Mouse (Mus musculus) heart, postnatal 14 days (tissue): ENCODE results near the gene Nln. TPM values are rescaled to one million over a fixed set of nuclear protein-coding genes. Genes with fewer than 3 reads are reported as not detected.

Experiments used
- DNase-seq, 2 experiments: peaks; one replicate each; pipeline ENCODE4 v3.0.0; 2021 to 2022
- intact Hi-C: fragments of 180-260 bp; cut with DNase I; formaldehyde crosslinking; loops from one replicate; pipeline ENCODE4 v1.15.1; 2025
- total RNA-seq, 2 experiments: library from RNA; stranded (reverse); gene quantifications; 2 replicates each; pipeline ENCODE4 v1.2.3; 2021

Gene Nln
- total RNA-seq, 2 experiments from 2014 or later = 13.9 to 14.9 TPM

- intact Hi-C loops = no loop called here
These were observed 82.9 kb downstream of the Nln start for GRCm38 (mm10) chr13:104026525-104026924.

DNA sequence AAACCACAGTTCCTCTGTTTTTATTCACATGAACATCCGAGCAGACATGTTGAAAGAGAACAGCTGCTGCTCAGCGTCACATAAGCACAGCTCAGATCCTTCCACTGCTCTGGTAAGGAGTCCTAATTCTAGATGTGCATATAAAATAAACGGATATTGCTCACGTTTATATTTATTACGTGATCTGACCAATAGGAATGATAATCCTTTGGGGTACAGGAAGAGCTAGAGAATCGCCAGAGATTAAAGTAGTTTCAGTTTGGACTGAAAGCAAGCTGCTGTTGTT, 83.8 kb downstream of the Nln start:
- intact Hi-C loops = no loop called here
- DNase-seq = no peak

More at GRCm38 (mm10) chr13:104026525-104026924, 82.9 kb downstream of the Nln start:
- no peak for DNase-seq

DNA sequence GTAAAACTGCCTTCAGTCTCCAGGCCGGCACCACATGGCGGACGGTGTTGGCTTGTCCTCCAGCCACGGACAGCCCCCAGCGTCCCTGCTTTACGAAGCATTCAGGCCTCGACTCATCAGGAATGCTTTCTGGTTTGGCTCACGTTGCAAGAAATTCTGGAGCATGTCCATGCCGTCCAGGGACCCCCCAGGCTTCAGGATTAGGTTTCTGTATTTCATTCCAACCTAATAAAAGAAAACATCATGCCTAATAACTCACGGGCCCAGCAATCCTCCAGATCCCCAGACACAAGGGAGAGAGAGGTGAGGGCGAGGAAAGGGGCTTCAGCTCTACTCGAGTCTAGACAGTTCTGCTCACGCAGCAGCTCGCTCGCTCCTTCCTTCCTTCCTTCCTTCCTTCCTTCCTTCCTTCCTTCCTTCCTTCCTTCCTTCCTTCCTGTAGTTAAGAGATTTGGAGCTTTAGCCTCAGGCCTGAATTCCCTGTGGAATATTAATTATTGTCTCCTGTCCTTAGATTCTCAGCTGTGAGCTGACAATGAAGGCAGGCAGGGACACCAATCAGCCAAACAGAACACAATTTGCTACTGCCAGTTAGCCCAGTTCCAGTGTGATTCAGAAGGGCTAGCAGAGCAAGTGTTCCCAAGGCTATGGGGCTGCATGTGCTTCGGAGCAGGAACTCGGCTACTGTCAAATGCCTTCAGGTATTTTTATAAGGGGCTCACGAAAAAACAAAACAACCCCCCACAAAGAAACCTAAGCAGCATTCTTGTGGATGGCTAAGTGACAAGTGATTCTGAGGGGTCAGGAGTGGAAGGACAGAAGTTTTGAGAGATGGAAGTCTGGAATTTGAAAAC, 84.3 kb downstream of the Nln start:
- intact Hi-C loops = no loop called here
- no peak for DNase-seq

GRCm38 (mm10) chr13:104024275-104024674, 85.1 kb downstream of the Nln start:
- no peak for DNase-seq
- intact Hi-C loops = no loop called here

DNA sequence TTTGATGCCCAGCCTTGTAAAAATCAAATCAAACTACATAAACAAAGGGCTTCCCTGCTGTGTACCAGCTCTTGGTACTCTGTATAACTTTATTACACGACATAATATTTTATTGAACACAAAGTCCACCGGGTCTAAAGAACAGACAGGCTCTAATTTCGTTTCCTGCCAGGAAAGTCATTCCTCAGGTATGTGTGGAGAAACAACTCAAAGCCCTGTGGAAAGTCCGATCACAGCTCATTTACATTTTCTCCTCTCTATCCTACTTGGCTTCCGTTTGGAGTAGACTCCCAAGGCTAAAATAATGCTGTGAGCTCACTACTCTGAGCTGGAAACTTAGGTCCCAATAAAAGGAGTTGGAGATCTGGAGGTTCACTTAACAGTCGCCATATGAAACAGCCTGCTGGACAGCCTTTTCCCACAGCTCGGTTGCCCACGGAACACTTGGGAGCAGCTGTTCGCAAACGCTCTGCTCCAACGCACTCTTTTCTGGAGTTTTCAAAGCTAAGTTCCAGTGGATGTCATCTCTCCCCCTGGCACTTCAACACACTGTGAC, 86.0 kb downstream of the Nln start:
- DNase-seq = no peak
- intact Hi-C loops = no loop called here

DNA sequence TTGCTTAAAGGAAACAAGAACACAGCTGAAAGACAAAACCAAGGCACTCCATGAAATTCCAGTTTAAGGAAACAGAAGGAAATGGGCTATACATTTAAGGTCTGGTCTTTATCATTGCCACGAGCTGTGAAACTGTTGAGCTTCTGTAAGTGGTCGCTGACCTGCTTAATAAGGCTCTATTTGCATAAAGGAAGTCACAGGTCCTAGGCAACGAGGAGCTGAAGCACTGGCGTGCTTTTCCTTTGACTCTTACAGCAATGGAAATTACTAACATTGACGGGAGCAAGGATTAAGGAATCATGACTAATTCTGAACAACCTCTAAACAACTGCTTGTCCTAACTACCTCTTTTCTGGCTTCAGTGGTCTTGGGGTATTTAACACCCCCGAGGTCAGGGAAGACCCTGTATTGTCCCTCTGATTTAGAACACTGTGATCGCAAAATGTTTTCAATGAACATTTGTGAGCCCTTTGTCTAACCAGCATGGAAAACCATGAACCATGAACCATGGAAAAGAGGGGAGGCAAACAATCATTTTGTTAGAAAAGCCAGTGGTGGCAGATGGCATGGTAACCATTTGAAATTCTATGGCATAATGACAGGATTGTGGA, 90.8 kb downstream of the Nln start:
- intact Hi-C loops = no loop called here
- no peak for DNase-seq

DNA sequence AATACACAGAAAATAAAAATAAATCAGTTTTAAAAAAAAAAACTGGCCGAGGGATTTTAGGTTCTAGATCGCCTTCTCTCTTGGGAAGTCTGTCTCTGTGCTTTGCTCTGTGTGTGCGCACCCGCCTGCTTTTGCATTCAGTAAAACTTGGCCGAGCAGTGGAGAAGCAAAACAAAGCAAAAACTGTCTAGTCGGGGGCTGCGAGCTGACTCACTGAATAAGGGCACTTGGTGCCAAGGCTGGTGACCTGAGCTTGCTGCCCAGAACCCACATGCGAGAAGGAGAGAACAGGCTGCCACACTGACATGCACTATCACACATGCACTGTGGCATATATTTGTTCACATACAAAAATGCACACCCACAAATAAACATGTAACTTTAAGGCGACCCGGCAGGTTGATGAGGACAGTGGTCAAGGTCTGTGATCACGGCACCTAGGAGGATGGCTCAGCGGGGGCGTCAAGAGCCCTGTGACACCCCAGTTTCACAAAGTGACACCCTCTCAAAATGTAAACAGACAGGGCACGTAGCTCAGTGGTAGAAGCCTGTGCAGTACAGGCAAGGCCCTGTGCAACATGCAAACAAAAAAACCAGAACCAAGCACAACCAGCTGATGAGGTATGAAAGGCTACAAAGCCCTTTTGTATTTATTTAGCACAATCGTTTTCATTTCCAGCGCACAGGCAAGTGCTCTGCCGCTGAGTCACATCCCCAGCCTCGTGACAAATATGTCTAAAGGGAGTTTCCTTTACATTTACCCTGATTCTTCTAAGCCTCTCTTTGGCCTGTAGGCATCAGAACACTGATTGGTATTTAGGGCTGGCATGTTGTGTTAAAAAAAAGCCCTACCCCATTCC, 93.9 kb downstream of the Nln start:
- intact Hi-C loops = no loop called here
- no peak for DNase-seq

DNA sequence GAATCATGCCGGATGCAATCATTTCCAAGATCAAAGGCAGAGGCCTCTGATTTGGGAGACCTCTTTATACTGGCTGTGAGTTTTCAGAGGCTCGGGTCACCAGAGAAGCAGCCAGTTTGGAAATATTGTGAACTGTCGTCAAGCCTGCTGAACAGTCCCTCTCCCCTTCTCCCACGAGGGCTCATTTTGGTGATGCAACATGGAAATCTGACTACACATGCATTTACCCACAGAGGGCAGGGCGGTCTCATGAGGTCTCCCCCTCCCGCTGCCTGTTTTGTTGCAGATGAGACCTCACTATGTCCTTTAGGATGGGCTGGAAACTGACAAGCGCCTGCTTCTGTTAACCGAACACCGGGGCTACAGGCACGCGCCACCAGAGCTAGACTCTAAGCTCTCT, 95.4 kb downstream of the Nln start:
- no peak for DNase-seq
- intact Hi-C loops = no loop called here

DNA sequence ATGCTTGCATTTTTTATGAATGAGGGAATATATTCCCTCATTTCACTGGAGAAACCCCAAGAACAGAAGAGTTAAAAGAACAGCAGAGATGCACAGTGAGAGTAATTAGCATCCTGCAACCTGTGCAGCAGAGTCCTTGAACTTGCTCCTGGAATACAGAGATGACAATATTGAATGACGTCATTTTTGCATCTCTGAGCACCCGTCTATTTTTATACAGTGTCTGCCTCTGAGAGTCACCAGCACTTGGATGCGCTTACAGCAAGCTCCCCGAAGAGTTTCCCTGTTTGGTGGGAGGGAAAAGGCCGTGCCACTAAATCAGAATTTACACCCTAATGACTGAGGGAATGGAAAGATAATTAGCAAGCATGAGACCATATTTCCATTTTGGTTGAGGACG, 96.0 kb downstream of the Nln start:
- intact Hi-C loops = no loop called here

DNA sequence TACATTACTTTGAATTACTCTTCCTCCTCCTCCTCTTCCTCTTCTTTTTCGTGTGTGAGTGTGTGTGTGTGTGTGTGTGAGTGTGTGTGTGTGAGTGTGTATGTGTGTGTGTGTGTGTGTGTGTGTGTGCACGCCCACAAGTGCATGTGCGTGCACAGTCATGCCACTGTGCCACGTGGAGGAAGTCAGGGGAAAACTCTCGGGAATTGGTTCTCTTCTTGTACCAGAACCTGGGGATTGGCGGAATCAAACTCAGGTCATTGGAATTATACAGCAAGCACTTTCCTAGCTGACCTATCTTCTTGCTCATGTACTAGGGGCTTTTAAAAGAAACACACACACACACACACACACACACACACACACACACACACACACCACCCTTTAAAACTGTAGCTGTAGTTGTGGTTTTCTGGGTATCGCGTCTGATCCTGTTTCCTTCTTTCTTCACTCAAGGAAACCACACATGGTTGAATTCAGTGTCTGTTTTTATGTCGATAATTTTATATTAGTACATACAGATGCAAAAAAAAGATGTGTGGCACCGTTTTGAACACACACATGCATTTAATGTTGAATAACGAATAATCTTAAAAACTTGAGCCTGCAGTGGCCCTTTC, 97.1 kb downstream of the Nln start:
- no peak for DNase-seq
- intact Hi-C loops = no loop called here

More for the DNA sequence above, 96.0 kb downstream of the Nln start:
- no peak for DNase-seq

GRCm38 (mm10) chr13:104011289-104011688, 98.1 kb downstream of the Nln start:
- intact Hi-C loops = no loop called here
- no peak for DNase-seq

- intact Hi-C loops = no loop called here
- DNase-seq = no peak
These were observed 104.1 kb downstream of the Nln start for GRCm38 (mm10) chr13:104005231-104005845.

DNA sequence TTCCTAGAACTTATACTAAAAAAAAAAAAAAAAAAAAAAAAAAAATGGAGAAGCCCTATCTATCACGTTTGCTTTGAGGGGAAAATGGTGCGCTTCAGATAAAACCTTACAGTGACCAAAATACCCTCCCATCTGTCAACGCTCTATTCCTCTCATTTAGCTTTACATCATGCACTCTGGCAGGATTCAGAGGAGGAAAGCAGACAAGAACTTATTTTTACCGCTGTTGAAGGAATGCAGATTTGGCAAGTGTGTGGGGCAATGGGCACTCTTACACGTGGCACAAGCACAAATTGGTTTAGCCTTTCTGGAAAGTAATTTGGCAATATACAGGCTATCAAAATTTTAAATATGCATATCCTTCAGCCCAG, 115.3 kb downstream of the Nln start:
- intact Hi-C loops = no loop called here
- no peak for DNase-seq

- intact Hi-C loops = no loop called here
- no peak for DNase-seq
These were observed 116.0 kb downstream of the Nln start for GRCm38 (mm10) chr13:103993142-103994084.

DNA sequence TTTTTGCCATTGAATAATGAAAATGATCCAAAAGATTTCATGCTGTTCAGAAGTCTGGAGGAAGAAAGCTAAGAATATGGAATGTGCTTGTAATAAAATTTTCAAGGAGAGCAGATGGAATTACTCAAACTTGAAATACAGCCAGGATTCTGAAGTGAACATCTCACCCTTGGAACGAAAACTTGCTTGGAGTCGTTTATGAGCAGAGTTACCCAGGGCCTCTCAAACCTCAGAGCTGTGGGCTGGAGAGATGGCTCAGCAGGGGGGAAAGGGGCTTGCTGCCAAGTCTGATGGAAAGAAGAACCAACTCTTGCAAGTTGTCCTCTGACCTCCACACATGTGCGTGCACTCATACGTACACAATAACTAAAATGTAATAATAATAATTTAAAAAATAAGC, 122.8 kb downstream of the Nln start:
- intact Hi-C loops = no loop called here
- DNase-seq = peak in 1 of 2 experiments; percentile 20

GRCm38 (mm10) chr13:103985510-103986278, 123.7 kb downstream of the Nln start:
- intact Hi-C loops = no loop called here
- peak; percentile 14 to 30 for DNase-seq

- intact Hi-C loops = no loop called here
- DNase-seq = no peak
These were observed 127.0 kb downstream of the Nln start for GRCm38 (mm10) chr13:103982376-103982775.

DNA sequence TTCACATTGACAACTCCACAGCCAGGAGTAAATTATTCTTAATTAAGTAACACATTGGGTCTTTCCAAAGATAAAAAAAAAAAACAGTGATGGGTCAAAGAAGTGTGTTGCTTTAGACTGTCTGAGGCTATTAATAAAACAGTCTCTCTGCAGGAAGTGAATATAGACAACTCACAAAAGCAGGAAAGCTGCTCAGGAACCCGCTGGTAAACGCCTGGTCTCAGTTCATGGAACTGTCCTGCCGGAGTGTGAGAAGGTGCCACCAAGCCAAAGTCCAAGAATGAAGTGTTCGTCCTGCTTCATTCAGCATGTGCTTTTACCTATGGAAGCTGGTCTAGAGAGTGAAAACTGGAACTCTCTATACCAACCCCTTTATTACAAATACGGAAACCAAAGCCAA, 129.0 kb downstream of the Nln start:
- DNase-seq = no peak
- intact Hi-C loops = no loop called here
